Mouse (Mus musculus) heart, postnatal 0 days (tissue): ENCODE measurements around the gene Lix1l. TPM values are rescaled to one million over a fixed set of nuclear protein-coding genes. Genes with fewer than 3 reads are reported as not detected.
A peak's percentile ranks its signal among the peaks of the same experiment; 100 is the strongest.

Experiments used
- ATAC-seq: fragments of 200-750 bp; cut with Nextera tagmentation; 2 replicates; pipeline ENCODE4 v1.8.0; 2017; ENCODE audit warnings: low read depth, moderate number of reproducible peaks, moderate library complexity; ENCODE audit not compliant: insufficient read depth
- DNase-seq: peaks from one replicate; pipeline ENCODE4 v3.0.0-alpha.2; 2016; ENCODE audit warnings: low spot score
- H3K27ac ChIP-seq: fragments of 300-500 bp; sonication (generic); 2 replicates; pipeline ENCODE4 v1.5.1; 2014; ENCODE audit warnings: low read depth, mild to moderate bottlenecking
- H3K27me3 ChIP-seq: fragments of 300-500 bp; sonication (generic); 2 replicates; pipeline ENCODE4 v1.6.1; 2014; ENCODE audit warnings: low read length, mixed read lengths; ENCODE audit not compliant: control insufficient read depth, insufficient read depth
- H3K36me3 ChIP-seq: fragments of 300-500 bp; sonication (generic); replicated peaks from 2 replicates; pipeline ENCODE4 v1.6.1; 2014; ENCODE audit warnings: low read length, mixed read lengths; ENCODE audit not compliant: control insufficient read depth, insufficient read depth
- H3K4me1 ChIP-seq: fragments of 300-500 bp; sonication (generic); 2 replicates; pipeline ENCODE4 v1.6.1; 2014; ENCODE audit warnings: antibody characterized with exemption; ENCODE audit not compliant: control insufficient read depth, insufficient read depth
- H3K4me2 ChIP-seq: fragments of 300-500 bp; sonication (generic); 2 replicates; pipeline ENCODE4 v1.6.1; 2014; ENCODE audit warnings: low read depth, mild to moderate bottlenecking, low read length, moderate library complexity
- H3K4me3 ChIP-seq: fragments of 300-500 bp; sonication (generic); 2 replicates; pipeline ENCODE4 v1.5.1; 2014; ENCODE audit warnings: low read depth, low read length
- H3K9ac ChIP-seq: fragments of 300-500 bp; sonication (generic); replicated peaks from 2 replicates; pipeline ENCODE4 v1.6.1; 2014; ENCODE audit warnings: low read depth, low read length, mixed read lengths
- H3K9me3 ChIP-seq: fragments of 300-500 bp; sonication (generic); replicated peaks from 2 replicates; pipeline ENCODE4 v1.6.1; 2016; ENCODE audit warnings: low read length; ENCODE audit not compliant: control insufficient read depth
- CTCF ChIP-seq: IDR thresholded peaks from 2 replicates; pipeline ENCODE4 v1.5.1; 2016; ENCODE audit warnings: antibody characterized with exemption, control low read depth, low read depth
- EP300 ChIP-seq: IDR thresholded peaks from 2 replicates; pipeline ENCODE4 v1.6.1; 2016; ENCODE audit warnings: antibody characterized with exemption, low read depth
- WGBS: fragments of 180-500 bp; shearing (Covaris S2); extraction: QIAGEN DNeasy Blood & Tissue Kit; methylation state at CpG from one replicate; pipeline ENCODE4 v1.1.7; 2014; 5-methylcytosine and 5-hydroxymethylcytosine counted together
- polyA plus RNA-seq: library from polyadenylated mRNA; unstranded; fragments of >200 nt; fragmentation: Nextera tagmentation; extraction: Ambion mirVana; gene quantifications from 2 replicates; pipeline ENCODE4 v1.2.1, GENCODE M21; 2015
- total RNA-seq: library from RNA; depleted of rRNA; stranded (reverse); fragments of >200 nt; gene quantifications from 2 replicates; pipeline ENCODE4 v1.2.3, GENCODE M21; 2014; ENCODE audit warnings: low replicate concordance

Gene Lix1l
- total and polyA plus RNA-seq, 2 experiments from 2014 or later, result 3.6 to 50.6 TPM

- Histone ChIP-seq H3K36me3 (no peaks in the 10 kb centered on the region), H3K9me3 (no peaks in the 10 kb centered on the region), H3K9ac (peak overlapping the region; percentile 44), H3K4me1 (peaks cover 75% of the 10 kb centered on the region), H3K27me3 (no peaks in the 10 kb centered on the region), H3K4me3 (peak overlapping the region; percentile 6), H3K27ac (peak overlapping the region; percentile 99), H3K4me2 (peak overlapping the region; percentile 40)
- WGBS, result 20% methylated on average over 14 of the region's 14 CpGs
- ATAC-seq, result peak; percentile 34
- peak; percentile 88 for DNase-seq
- TF ChIP-seq CTCF (no peak), EP300 (peak; percentile 1; the same call in 1 of the 2 replicates)
These were observed 24.8 kb upstream of the Lix1l start for GRCm38 (mm10) chr3:96576005-96576658.

DNA sequence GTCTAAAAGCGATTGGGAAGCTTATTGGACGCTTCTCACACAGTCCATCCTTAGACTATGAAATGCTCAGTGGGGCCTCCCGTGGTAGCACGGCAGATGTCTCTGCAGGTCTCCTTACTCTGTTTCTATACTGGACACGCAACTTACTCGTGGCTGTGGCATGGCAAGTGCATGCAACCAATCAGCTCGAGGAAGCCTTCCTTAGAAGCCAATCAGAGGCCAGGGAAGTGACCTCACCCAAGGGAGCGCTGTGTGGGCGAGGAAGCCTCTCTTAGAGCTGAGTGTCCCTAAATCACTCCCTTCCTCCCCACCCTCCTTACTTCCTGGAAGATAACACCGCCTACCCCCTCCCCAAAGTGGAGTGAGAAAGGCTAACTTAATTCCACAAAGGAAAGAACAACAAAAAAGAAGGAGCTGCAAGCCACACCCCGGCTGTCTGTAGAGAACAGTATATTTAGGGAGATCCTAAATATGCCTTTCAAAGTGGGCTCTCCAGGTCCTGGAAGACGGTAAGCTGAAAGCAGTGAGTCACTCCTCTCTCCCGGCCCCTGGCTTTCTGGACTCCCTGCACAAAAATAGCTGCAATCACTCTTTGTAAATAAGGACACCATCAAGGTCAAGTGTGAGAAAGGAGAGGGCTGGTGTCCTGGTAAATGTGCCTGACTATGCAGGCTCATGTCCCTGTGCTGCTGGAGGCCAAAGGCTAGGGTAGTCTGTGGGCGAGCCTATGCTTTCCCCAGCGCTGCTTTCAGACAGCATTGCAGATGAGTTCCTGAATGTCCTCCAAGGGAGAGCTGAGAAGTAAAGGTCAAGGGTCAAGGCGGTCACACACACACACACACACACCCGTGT is 24.0 kb upstream of the Lix1l start, which contains the start of gene Gm16253:
TSS of gene Gm16253 (plus strand) at position 295 of the 852 bp plus-strand sequence.
- DNase-seq (peak; percentile 98), ATAC-seq (peak; percentile 87)
- H3K9me3 ChIP-seq, result no peaks in the 10 kb centered on the region
- peak within 1 kb of the TSS; percentile 99 for H3K27ac ChIP-seq
- peak within 1 kb of the TSS; percentile 6 for H3K4me3 ChIP-seq
- peaks cover 68% of the 10 kb centered on the region for H3K4me1 ChIP-seq
- 6% methylated on average over 17 of the region's 17 CpGs for WGBS
- TF ChIP-seq EP300, result 0 out of 2 replicates have a peak, but pooled peaks have one; percentile 67
- TF ChIP-seq CTCF, result peak; percentile 32
- H3K9ac ChIP-seq, result peak within 1 kb of the TSS; percentile 61
- no peaks in the 10 kb centered on the region for H3K36me3 ChIP-seq
- peak within 1 kb of the TSS; percentile 40 for H3K4me2 ChIP-seq
- H3K27me3 ChIP-seq, result no peaks in the 10 kb centered on the region

DNA sequence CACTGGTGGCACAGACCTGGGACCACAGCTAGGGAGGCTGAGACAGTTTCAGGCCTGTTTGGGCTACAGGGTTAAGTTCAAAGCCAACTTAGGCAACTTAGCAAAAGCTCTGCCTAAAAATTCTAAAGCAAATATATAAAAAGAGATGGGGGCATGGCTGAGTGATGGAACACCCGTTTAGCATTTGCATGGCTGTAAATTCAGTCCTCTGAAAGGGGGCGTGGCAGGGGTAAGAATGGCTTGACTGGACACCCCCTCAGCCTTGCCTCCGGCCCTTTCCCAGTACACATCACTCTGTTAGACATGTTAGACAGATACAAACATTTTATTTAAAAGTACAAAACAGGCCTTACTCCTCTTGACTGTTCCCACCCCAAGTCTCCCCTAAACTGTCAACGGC is 23.4 kb upstream of the Lix1l start:
- Histone ChIP-seq H3K36me3 (no peaks in the 10 kb centered on the region), H3K4me3 (no peak overlapping the region), H3K4me1 (peaks cover 61% of the 10 kb centered on the region), H3K27me3 (no peaks in the 10 kb centered on the region), H3K27ac (peak overlapping the region; percentile 99), H3K4me2 (peak overlapping the region; percentile 40), H3K9ac (peak overlapping the region; percentile 61), H3K9me3 (no peaks in the 10 kb centered on the region)
- TF ChIP-seq CTCF, result no peak
- no peak for TF ChIP-seq EP300
- no peak for ATAC-seq
- WGBS, result 58% methylated on average over 4 of the region's 4 CpGs
- DNase-seq, result peak; percentile 12

DNA sequence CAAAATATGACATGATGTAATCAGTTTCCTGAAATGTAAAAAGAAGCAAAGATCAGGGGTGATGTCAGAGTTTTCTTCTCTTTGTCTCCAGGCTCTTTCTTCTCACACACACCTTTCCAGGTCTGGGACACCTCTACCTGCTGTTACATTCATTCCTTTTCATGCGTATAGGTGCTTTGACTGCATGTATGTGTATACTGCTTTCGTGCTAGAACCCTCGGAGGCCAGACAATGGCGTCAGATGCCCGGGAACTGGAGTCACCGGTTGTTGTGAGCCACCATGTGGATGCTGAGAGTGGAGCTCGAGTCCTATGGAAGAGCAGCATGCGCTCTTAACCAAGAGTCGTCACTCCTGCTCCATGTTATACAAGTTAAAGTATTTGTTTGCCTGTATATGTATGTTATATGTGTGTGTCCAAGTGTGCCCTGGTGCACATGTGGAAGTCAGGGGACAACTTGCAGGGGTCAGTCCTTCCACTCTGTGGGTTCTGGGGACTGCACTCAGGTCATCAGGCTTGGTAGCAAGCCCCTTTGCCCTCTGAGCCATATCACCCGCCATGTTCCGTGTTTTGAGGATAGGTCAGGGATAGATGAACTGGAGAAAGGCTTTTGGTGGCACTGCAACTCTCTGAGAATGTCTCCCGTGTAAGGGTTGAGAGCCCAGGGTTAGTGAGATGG is 22.2 kb upstream of the Lix1l start:
- Histone ChIP-seq H3K4me2 (no peak overlapping the region), H3K9ac (no peak overlapping the region), H3K4me3 (no peak overlapping the region), H3K4me1 (peaks cover 51% of the 10 kb centered on the region), H3K36me3 (no peaks in the 10 kb centered on the region), H3K27ac (peak overlapping the region; percentile 99), H3K27me3 (no peaks in the 10 kb centered on the region), H3K9me3 (no peaks in the 10 kb centered on the region)
- DNase-seq, result peak; percentile 4
- 70% methylated on average over 12 of the region's 12 CpGs for WGBS
- no peak for TF ChIP-seq CTCF
- TF ChIP-seq EP300, result no peak
- ATAC-seq, result no peak

GRCm38 (mm10) chr3:96579239-96579750 is 21.7 kb upstream of the Lix1l start:
- DNase-seq (peak; percentile 4), ATAC-seq (no peak)
- 76% methylated on average over 4 of the region's 4 CpGs for WGBS
- H3K27me3 ChIP-seq, result no peaks in the 10 kb centered on the region
- no peaks in the 10 kb centered on the region for H3K36me3 ChIP-seq
- peak overlapping the region; percentile 99 for H3K27ac ChIP-seq
- no peak overlapping the region for H3K4me3 ChIP-seq
- no peak for TF ChIP-seq EP300
- no peak for TF ChIP-seq CTCF
- H3K4me1 ChIP-seq, result peaks cover 46% of the 10 kb centered on the region
- no peak overlapping the region for H3K9ac ChIP-seq
- H3K4me2 ChIP-seq, result peak overlapping the region; percentile 1; the same call in 1 of the 2 replicates
- H3K9me3 ChIP-seq, result no peaks in the 10 kb centered on the region
